Mouse (Mus musculus): ENCODE results near the gene Styx.
"Not testable (repeated sequence)": the region's sequence is repeated elsewhere in the genome, so short reads cannot be mapped to it uniquely, and the experiment has no call there.

Styx gene

DNA sequence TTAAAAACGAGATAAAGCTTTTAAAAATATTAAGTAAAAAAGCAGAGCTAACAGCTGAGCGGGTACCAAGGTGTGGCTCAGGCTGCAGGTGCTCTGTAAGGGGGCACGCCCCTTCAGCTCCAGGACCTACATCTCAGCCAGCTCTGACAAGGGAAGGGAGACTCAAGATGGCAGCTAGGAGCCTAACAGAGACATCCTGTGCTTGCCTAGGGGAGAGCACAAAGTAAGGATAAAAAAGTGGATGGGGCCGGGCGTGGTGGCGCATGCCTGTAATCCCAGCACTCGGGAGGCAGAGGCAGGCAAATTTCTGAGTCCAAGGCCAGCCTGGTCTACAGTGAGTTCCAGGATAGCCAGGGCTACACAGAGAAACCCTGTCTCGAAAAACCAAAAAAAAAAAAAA is 115.5 kb downstream of the Styx start:
- DNase-seq (ENCODE audit: low spot score in 2 of 2): not testable (repeated sequence)

DNA sequence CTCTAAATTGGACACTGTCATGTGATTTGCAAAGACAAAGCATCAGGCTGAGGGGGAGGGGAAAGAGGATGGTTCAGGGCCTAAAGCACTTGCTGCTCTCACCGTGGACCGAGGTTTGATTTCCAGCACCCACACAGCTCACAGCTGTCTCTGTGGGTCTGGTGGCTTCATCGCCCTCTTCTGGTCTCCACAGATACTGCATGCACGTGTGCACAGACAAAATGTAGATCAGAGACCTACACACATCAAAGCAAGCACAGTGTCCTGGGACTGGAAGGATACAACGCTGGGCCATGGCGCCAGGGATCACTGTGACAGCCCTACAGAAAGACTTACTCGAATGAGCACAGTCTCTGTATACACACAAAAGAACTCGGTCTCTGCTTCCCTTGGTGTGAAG is 118.6 kb downstream of the Styx start:
- no peak for DNase-seq (ENCODE audit: low spot score in 2 of 2)

Data from urinary bladder, adult 18-20 months (tissue).